Mouse (Mus musculus): ENCODE data around the gene Rpain. TPM values are rescaled to one million over a fixed set of nuclear protein-coding genes. Genes with fewer than 3 reads are reported as not detected.

Gene Rpain
- polyA plus RNA-seq, 1 experiment from 2014 or later = 89.5 TPM

DNA sequence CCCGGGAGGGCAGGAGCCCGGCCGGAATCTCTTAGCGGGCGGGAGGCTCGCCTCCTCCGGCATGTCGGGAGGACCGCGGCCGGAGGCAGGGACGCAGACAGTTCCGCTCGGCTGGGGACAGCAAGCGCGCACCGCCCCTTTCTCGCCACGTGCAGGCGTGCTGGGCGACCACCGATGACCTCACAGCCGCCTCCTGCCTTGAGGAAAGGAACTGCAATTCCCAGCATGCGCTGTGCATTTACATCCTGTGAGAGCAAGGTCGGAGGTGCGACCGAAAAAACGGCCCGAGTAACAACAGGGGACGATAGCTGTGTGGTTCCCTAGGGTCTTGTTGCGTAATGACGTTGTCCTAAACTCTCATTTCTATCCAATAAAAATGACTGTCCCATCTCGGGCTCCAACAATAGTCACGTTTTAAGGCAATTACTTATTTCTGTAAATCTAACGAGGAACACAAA, 34.3 kb downstream of the Rpain start, which contains the start of gene Dhx33:
Dhx33 (minus strand) TSS at position 122 of the 458 bp plus-strand sequence.
- H3K9me3 ChIP-seq = no peaks in the 10 kb centered on the region
- H3K9ac ChIP-seq = peak within 1 kb of the TSS; percentile 74
- ATAC-seq (ENCODE audit: low FRiP score) = peak; percentile 97
- H3K36me3 ChIP-seq (replicated peaks) = peaks cover 25% of the 10 kb centered on the region
- peak within 1 kb of the TSS; percentile 83 for H3K4me2 ChIP-seq
- peak within 1 kb of the TSS; percentile 66 for H3K27ac ChIP-seq
- H3K4me1 ChIP-seq = peaks cover 16% of the 10 kb centered on the region
- peak within 1 kb of the TSS; percentile 88 for H3K4me3 ChIP-seq (replicated peaks)
- under 1% methylated on average over 34 of the region's 35 CpGs for WGBS
- no peaks in the 10 kb centered on the region for H3K27me3 ChIP-seq

DNA sequence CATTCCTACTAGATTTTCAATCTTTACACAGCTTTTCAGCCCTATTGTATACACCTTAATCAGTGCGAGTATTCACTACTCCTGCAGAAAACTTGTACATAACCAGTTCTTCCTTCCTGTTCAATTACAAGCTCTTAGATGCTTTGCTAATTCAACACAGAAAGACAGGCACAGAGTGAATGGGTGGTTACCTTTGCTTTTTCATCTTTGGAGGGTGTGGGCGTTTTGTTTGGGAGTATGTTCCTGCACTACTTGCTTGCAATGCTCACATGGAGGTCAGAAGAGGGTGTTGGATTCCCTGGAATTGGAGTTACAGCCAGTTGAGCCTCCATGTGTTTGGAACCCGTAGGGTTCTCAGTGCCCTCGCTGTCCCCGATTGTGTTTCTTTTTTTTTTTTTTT, 35.0 kb downstream of the Rpain start:
- Histone ChIP-seq H3K4me3 (replicated peaks) (peak overlapping the region; percentile 88), H3K4me2 (peak overlapping the region; percentile 83), H3K27ac (no peak overlapping the region), H3K27me3 (no peaks in the 10 kb centered on the region), H3K9ac (no peak overlapping the region), H3K36me3 (replicated peaks) (peaks cover 25% of the 10 kb centered on the region), H3K4me1 (peaks cover 16% of the 10 kb centered on the region), H3K9me3 (no peaks in the 10 kb centered on the region)
- 65% methylated on average over 5 of the region's 5 CpGs for WGBS
- ATAC-seq (ENCODE audit: low FRiP score) = no peak

DNA sequence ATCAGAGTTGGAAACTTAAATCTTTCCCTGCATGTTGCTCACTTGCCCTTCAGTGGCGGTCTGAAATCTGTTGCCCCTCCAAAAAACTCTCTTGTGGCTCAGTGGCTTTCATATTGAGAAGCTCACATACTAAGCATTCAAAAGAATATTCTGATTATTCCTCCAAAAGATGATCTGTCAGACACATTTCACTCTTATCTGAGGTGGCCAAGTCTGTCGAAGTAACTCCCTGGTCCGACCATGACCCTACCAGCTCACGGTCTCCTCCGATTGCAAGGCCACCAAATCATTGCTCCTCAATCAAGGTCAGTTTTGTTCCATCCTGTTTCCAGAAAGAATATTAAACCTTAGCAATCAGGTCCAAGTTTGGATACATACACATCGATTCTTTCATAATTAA, 37.0 kb downstream of the Rpain start:
- Histone ChIP-seq H3K4me1 (peaks cover 16% of the 10 kb centered on the region), H3K36me3 (replicated peaks) (peaks cover 41% of the 10 kb centered on the region), H3K4me3 (replicated peaks) (no peak overlapping the region), H3K27ac (no peak overlapping the region), H3K9me3 (no peaks in the 10 kb centered on the region), H3K27me3 (no peaks in the 10 kb centered on the region), H3K9ac (no peak overlapping the region), H3K4me2 (no peak overlapping the region)
- ATAC-seq (ENCODE audit: low FRiP score) = no peak
- 94% methylated on average over 6 of the region's 6 CpGs for WGBS

DNA sequence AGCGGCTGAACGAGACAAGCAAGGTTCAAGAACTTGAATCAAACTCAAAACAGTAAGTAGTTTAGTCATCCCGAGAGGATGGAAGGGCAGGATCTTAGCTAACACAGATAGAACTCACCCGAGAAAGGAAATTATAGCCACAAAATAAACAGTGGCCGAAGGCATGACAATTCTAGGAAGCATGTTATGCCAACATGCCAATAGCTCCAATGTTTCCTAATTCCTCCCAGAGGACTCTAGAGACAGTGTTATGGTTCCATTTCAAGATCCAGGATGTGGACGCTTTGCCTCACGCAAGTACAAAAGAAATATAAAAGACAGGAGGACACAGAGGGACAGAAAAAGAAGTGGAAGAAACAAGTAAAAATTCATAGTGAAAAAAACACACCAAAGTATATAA, 37.8 kb downstream of the Rpain start:
- WGBS = 91% methylated on average over 7 of the region's 7 CpGs
- H3K36me3 ChIP-seq (replicated peaks) = peaks cover 45% of the 10 kb centered on the region
- H3K27me3 ChIP-seq = no peaks in the 10 kb centered on the region
- H3K4me3 ChIP-seq (replicated peaks) = no peak overlapping the region
- H3K27ac ChIP-seq = no peak overlapping the region
- no peak overlapping the region for H3K9ac ChIP-seq
- no peak for ATAC-seq (ENCODE audit: low FRiP score)
- no peak overlapping the region for H3K4me2 ChIP-seq
- no peaks in the 10 kb centered on the region for H3K9me3 ChIP-seq
- peaks cover 9% of the 10 kb centered on the region for H3K4me1 ChIP-seq

DNA sequence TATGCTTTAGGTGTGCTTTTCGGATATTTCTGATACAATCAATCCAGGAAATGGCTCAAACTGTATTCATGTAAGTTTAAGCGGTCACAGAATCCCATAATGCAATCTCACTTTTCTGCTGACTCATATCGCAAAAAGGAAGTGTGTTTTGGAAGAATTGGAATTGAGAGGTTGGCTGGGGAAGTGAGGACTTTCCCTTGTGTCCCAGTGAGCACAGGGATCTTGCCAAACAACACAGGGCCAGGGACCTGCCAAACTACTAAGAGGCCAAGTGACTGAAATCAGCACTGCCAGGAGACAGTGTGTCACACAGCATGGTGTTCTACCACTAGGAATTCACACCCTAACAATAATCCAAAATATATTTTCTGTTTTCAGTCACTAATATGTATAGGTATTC, 38.3 kb downstream of the Rpain start:
- H3K4me2 ChIP-seq = no peak overlapping the region
- H3K9me3 ChIP-seq = no peaks in the 10 kb centered on the region
- WGBS = 98% methylated on average over 3 of the region's 3 CpGs
- H3K9ac ChIP-seq = no peak overlapping the region
- H3K4me1 ChIP-seq = peaks cover 4% of the 10 kb centered on the region
- H3K36me3 ChIP-seq (replicated peaks) = peaks cover 47% of the 10 kb centered on the region
- no peak for ATAC-seq (ENCODE audit: low FRiP score)
- no peak overlapping the region for H3K27ac ChIP-seq
- no peaks in the 10 kb centered on the region for H3K27me3 ChIP-seq
- H3K4me3 ChIP-seq (replicated peaks) = no peak overlapping the region

DNA sequence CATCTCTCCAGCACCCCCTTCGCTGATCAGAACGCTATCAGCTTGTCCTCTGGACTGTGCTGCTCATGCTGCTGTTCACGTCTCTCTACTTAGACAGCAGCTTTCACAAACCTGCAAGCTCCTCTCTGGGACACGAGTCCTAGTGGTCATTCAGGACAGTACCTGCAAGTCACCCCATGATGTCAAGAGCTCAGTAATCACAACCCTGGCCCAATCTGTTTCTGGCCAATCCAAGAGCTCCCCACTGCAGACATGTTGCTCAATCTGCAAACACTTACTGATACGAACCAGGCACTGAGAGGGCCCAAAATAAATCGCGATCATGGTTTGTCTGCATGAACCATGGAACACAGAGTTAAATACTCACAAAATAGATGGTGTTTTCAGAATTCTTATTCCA, 42.7 kb downstream of the Rpain start:
- no peaks in the 10 kb centered on the region for H3K9me3 ChIP-seq
- H3K36me3 ChIP-seq (replicated peaks) = peaks cover 49% of the 10 kb centered on the region
- no peaks in the 10 kb centered on the region for H3K27me3 ChIP-seq
- H3K9ac ChIP-seq = no peak overlapping the region
- no peak overlapping the region for H3K4me3 ChIP-seq (replicated peaks)
- H3K4me2 ChIP-seq = no peak overlapping the region
- ATAC-seq (ENCODE audit: low FRiP score) = no peak
- peaks cover 12% of the 10 kb centered on the region for H3K4me1 ChIP-seq
- 94% methylated on average over 7 of the region's 7 CpGs for WGBS
- no peak overlapping the region for H3K27ac ChIP-seq

DNA sequence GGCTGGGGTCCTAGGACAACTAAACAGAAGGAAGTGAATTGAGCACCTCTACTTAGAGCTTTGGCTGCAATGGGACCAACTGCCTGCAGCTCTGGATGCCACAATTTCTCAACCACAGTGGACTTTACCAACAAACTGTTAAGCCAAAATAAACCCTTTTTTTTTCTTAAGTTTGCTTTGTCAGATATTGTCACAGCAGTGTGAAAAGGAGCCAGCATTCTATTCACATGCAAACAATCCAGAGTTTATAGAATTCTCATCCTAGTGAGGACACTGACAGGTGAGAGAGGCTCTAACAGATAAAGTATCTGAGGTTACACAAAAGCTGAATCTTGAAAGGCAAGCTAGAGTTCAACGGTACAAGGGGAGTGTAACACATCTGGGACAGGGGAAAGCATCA, 47.0 kb downstream of the Rpain start:
- H3K4me3 ChIP-seq (replicated peaks) = no peak overlapping the region; the same call in 1 of the 2 replicates
- WGBS = 86% methylated on average over 1 of the region's 1 CpGs

DNA sequence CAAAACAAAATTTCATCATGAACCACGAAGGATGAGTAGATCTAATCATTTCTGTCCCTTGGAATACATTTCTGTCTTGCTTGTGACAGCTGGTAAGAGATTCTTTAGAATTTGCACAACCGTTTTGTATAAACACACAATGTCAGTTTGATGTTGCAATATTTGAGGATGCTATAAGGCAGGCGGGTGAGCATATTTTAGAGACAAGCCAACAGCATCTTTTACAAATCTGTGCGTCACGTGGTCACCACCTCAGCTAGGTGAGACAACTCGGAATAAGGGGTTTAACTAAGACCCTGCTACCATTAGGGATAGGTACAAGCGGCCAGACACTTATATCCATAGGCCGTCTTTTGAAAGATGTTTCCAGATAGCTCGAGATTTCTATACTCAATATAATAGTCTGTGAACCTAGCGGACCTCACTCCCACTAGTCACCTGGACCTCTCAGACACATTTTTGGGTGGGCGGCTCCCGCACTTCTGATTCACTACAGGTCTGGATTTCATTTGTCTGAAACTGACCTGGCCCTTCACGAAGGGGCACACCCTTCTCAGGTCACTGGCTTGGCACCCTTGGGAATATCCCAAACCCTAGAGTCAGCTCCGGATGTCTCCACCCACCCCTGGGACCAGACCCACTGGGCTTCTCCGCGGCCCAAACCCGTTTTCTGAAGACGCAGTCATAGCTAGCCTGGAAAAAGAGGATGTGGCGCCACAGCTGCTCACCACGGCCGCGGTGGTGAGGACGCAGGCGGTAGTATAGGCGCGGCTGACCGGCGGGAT, 48.6 kb downstream of the Rpain start:
- peaks cover 34% of the 10 kb centered on the region for H3K4me1 ChIP-seq
- ATAC-seq (ENCODE audit: low FRiP score) = peak; percentile 37; the same call in 1 of the 2 replicates
- 5% methylated on average over 28 of the region's 28 CpGs for WGBS
- peak overlapping the region; percentile 85 for H3K4me3 ChIP-seq (replicated peaks)
- no peaks in the 10 kb centered on the region for H3K9me3 ChIP-seq
- no peaks in the 10 kb centered on the region for H3K27me3 ChIP-seq
- peak overlapping the region; percentile 84 for H3K27ac ChIP-seq
- peak overlapping the region; percentile 71 for H3K4me2 ChIP-seq
- H3K9ac ChIP-seq = peak overlapping the region; percentile 90
- H3K36me3 ChIP-seq (replicated peaks) = peaks cover 21% of the 10 kb centered on the region

More for the DNA sequence above, 47.0 kb downstream of the Rpain start:
- Histone ChIP-seq H3K9me3 (no peaks in the 10 kb centered on the region), H3K9ac (no peak overlapping the region), H3K36me3 (replicated peaks) (peaks cover 25% of the 10 kb centered on the region), H3K4me2 (peak overlapping the region; percentile 6; the same call in 1 of the 2 replicates), H3K4me1 (peaks cover 34% of the 10 kb centered on the region), H3K27ac (no peak overlapping the region), H3K27me3 (no peaks in the 10 kb centered on the region)
- no peak for ATAC-seq (ENCODE audit: low FRiP score)

DNA sequence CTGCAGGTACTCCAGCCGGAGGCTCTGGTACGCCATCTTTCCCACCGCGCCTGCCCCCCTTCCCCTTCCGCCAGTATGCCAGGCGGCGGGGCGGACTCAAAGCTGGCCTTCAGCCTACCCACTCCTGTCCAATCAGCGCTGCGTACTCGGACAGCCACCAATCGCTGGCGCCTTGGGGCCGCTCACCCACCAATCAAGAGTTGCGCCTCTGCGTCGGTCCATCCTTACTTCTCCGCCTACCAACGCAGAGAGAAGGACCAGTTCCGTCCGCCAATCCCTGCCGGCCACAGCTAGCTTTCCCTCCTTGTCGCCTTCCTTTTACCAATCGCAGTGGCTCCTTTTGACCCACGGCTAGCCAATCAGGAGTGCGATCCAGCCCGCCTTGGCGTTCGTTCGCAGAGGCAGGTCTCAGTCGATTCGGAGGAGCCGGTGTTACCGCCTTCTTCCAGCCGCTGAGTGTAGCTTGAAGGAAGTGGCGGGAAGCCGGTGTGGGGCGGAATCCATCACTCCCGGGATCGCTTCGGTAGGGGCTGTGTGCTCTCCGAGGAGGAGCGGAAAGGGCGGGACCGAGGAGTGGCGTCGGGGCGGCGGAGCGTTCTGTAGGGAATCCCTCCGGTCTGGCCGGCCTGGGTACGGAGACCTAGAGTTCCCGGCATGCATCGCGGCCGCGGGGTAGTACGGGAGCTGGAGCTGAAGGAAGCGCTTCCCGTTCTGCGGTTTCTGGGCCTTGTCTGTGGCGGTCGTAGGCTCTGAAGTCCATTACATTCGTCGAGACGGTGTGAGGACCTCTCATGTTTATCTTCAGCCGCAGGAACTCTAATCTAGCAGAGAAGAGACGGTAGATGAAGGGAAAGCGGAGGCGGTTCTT, 49.4 kb downstream of the Rpain start, which contains the start of the genes Mis12 and Derl2:
Mis12 (plus strand) TSS at position 411 of the 868 bp plus-strand sequence.
Derl2 (minus strand) TSS at position 641 of the 868 bp plus-strand sequence.
- Histone ChIP-seq H3K27ac (peak within 1 kb of the TSS; percentile 91), H3K4me3 (replicated peaks) (peak within 1 kb of the TSS; percentile 85), H3K36me3 (replicated peaks) (peaks cover 23% of the 10 kb centered on the region), H3K4me2 (peak within 1 kb of the TSS; percentile 75), H3K27me3 (no peaks in the 10 kb centered on the region), H3K9me3 (no peaks in the 10 kb centered on the region), H3K9ac (peak within 1 kb of the TSS; percentile 90), H3K4me1 (peaks cover 34% of the 10 kb centered on the region)
- under 1% methylated on average over 70 of the region's 71 CpGs for WGBS
- ATAC-seq (ENCODE audit: low FRiP score) = peak; percentile 100

Other genes starting within 250 kb of the Rpain start
- gene Zfp3, start 206.0 kb upstream of the Rpain start, polyA plus RNA-seq (2016; fragmentation: Nextera tagmentation; extraction: Ambion mirVana) = 10.7 and 11.4 TPM in 2 replicates
- not detected in 2 replicates for gene Scimp, start 157.6 kb upstream of the Rpain start, polyA plus RNA-seq (2016; fragmentation: Nextera tagmentation; extraction: Ambion mirVana)
- 55.2 and 57.7 TPM in 2 replicates for gene Rabep1, start 125.4 kb upstream of the Rpain start, polyA plus RNA-seq (2016; fragmentation: Nextera tagmentation; extraction: Ambion mirVana)
- gene Nup88, start 240 bp upstream of the Rpain start, polyA plus RNA-seq (2016; fragmentation: Nextera tagmentation; extraction: Ambion mirVana) = 158 and 163 TPM in 2 replicates
- gene C1qbp, start 12.8 kb downstream of the Rpain start, polyA plus RNA-seq (2016; fragmentation: Nextera tagmentation; extraction: Ambion mirVana) = 249 and 252 TPM in 2 replicates
- 20.9 and 22.3 TPM in 2 replicates for gene Dhx33, start 34.2 kb downstream of the Rpain start, polyA plus RNA-seq (2016; fragmentation: Nextera tagmentation; extraction: Ambion mirVana)
- gene Mis12, start 49.4 kb downstream of the Rpain start, polyA plus RNA-seq (2016; fragmentation: Nextera tagmentation; extraction: Ambion mirVana) = 60.7 and 66.1 TPM in 2 replicates
- 43.5 and 46.2 TPM in 2 replicates for gene Derl2, start 49.6 kb downstream of the Rpain start, polyA plus RNA-seq (2016; fragmentation: Nextera tagmentation; extraction: Ambion mirVana)
- gene 6330403K07Rik, start 63.3 kb downstream of the Rpain start, polyA plus RNA-seq (2016; fragmentation: Nextera tagmentation; extraction: Ambion mirVana) = 321 and 327 TPM in 2 replicates
- 0.09 TPM in 1 of 2 replicates, not detected in the other for gene Nlrp1a, start 174.5 kb downstream of the Rpain start, polyA plus RNA-seq (2016; fragmentation: Nextera tagmentation; extraction: Ambion mirVana)